Mouse (Mus musculus): Measurements from ENCODE around the gene Atp6v0a2. TPM values are rescaled to one million over a fixed set of nuclear protein-coding genes. Genes with fewer than 3 reads are reported as not detected.

Atp6v0a2 gene
- polyA plus RNA-seq, 1 experiment from 2014 or later = 37.3 TPM

- no peak overlapping the region for H3K9ac ChIP-seq
- DNase-seq (ENCODE audit: low spot score) = no peak
- no peaks in the 10 kb centered on the region for H3K9me3 ChIP-seq (ENCODE audit: control insufficient read depth, low read length)
- no peak overlapping the region for H3K4me2 ChIP-seq (replicated peaks)
- no peak for ATAC-seq (ENCODE audit: low FRiP score)
- peaks cover 44% of the 10 kb centered on the region for H3K36me3 ChIP-seq (replicated peaks; ENCODE audit: control insufficient read depth, insufficient read depth)
- no peaks in the 10 kb centered on the region for H3K27me3 ChIP-seq (ENCODE audit: control insufficient read depth, insufficient read depth, low read length)
- no peak overlapping the region for H3K27ac ChIP-seq
- no peaks in the 10 kb centered on the region for H3K4me1 ChIP-seq (replicated peaks; ENCODE audit: control insufficient read depth, insufficient read depth, low read length)
- H3K4me3 ChIP-seq (replicated peaks; ENCODE audit: low read length) = no peak overlapping the region
- 90% methylated on average over 17 of the region's 17 CpGs for WGBS
Observed at GRCm38 (mm10) chr5:124605041-124605622, 23.2 kb upstream of the Atp6v0a2 start.

DNA sequence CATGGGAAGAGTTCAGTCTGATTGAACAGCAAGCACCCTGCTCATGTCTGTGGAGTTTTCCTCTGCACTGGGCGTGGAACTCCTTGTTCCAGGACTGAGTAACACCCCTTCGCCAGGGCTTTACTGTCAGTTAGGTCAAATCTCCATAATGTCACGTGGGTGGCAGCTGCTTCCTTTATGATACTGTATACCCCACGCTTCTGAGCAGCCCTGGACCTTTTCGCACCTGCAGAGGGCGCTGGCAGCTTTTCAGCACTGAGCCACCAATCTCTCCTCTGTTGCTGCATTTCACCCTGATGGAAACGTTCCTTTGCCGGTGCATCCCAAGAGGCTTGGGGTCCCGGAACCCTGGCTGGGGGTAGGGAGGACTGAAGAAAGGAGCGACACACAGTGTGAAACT is 17.4 kb upstream of the Atp6v0a2 start:
- H3K4me3 ChIP-seq (replicated peaks; ENCODE audit: low read length) = no peak overlapping the region
- no peaks in the 10 kb centered on the region for H3K4me1 ChIP-seq (replicated peaks; ENCODE audit: control insufficient read depth, insufficient read depth, low read length)
- no peak overlapping the region for H3K9ac ChIP-seq
- peaks cover 55% of the 10 kb centered on the region for H3K36me3 ChIP-seq (replicated peaks; ENCODE audit: control insufficient read depth, insufficient read depth)
- no peak overlapping the region for H3K27ac ChIP-seq
- ATAC-seq (ENCODE audit: low FRiP score) (no peak), DNase-seq (ENCODE audit: low spot score) (no peak)
- no peak overlapping the region for H3K4me2 ChIP-seq (replicated peaks)
- no peaks in the 10 kb centered on the region for H3K9me3 ChIP-seq (ENCODE audit: control insufficient read depth, low read length)
- no peaks in the 10 kb centered on the region for H3K27me3 ChIP-seq (ENCODE audit: control insufficient read depth, insufficient read depth, low read length)
- 77% methylated on average over 10 of the region's 10 CpGs for WGBS

DNA sequence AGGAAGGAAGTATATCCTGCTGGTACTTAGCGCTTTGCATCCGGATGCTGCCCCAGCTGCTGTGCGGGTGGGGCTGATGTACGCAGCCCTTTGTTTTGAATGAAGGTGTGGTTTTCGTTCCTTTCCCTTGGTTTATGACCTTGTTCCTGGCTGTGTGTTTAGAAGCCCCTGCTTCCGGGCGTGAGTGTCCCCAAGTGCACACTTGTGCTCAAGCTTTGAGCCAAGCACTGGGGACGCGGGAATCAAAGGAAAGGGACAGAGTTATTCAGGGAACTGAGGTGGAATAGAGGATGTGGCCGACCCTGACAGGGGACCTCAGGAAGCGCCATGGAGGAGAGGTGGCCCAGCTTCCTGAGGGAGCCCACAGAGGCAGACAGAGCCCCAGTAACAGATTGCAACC is 13.7 kb upstream of the Atp6v0a2 start:
- Histone ChIP-seq H3K4me1 (replicated peaks; ENCODE audit: control insufficient read depth, insufficient read depth, low read length) (no peaks in the 10 kb centered on the region), H3K4me3 (replicated peaks; ENCODE audit: low read length) (no peak overlapping the region), H3K36me3 (replicated peaks; ENCODE audit: control insufficient read depth, insufficient read depth) (peaks cover 58% of the 10 kb centered on the region), H3K4me2 (replicated peaks) (no peak overlapping the region), H3K9ac (no peak overlapping the region), H3K9me3 (ENCODE audit: control insufficient read depth, low read length) (no peaks in the 10 kb centered on the region), H3K27me3 (ENCODE audit: control insufficient read depth, insufficient read depth, low read length) (no peaks in the 10 kb centered on the region), H3K27ac (no peak overlapping the region)
- no peak for DNase-seq (ENCODE audit: low spot score)
- WGBS = 94% methylated on average over 11 of the region's 11 CpGs
- ATAC-seq (ENCODE audit: low FRiP score) = no peak

GRCm38 (mm10) chr5:124618711-124619110 is 9.7 kb upstream of the Atp6v0a2 start:
- Histone ChIP-seq H3K4me2 (replicated peaks) (no peak overlapping the region), H3K36me3 (replicated peaks; ENCODE audit: control insufficient read depth, insufficient read depth) (peaks cover 53% of the 10 kb centered on the region), H3K4me1 (replicated peaks; ENCODE audit: control insufficient read depth, insufficient read depth, low read length) (no peaks in the 10 kb centered on the region), H3K9ac (no peak overlapping the region), H3K27ac (no peak overlapping the region), H3K27me3 (ENCODE audit: control insufficient read depth, insufficient read depth, low read length) (no peaks in the 10 kb centered on the region), H3K9me3 (ENCODE audit: control insufficient read depth, low read length) (no peaks in the 10 kb centered on the region), H3K4me3 (replicated peaks; ENCODE audit: low read length) (no peak overlapping the region)
- ATAC-seq (ENCODE audit: low FRiP score) (no peak), DNase-seq (ENCODE audit: low spot score) (no peak)
- 86% methylated on average over 10 of the region's 10 CpGs for WGBS

DNA sequence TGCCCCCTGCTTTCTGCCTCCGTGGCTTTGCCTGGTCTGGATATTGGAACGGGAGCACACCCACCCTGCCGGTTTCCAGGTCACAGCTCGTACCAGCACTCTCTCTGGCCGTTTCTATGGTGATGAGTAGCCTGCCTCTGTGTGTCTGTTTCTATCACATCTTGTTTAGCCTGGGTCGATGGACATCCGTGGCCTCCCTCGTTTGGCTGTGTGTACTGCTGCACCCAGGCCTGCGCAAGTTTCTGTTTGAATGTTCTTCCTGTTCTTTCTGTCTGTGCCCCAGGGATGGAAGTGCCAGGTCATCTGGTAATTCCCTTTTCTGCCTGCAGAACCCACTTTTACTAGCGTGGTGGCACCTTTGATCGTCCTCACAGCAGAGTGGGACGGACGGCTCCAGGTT is 7.0 kb upstream of the Atp6v0a2 start:
- no peak overlapping the region for H3K4me2 ChIP-seq (replicated peaks)
- H3K4me3 ChIP-seq (replicated peaks; ENCODE audit: low read length) = no peak overlapping the region
- ATAC-seq (ENCODE audit: low FRiP score) (no peak), DNase-seq (ENCODE audit: low spot score) (no peak)
- peaks cover 64% of the 10 kb centered on the region for H3K36me3 ChIP-seq (replicated peaks; ENCODE audit: control insufficient read depth, insufficient read depth)
- H3K9ac ChIP-seq = no peak overlapping the region
- WGBS = 69% methylated on average over 13 of the region's 13 CpGs
- H3K9me3 ChIP-seq (ENCODE audit: control insufficient read depth, low read length) = no peaks in the 10 kb centered on the region
- no peaks in the 10 kb centered on the region for H3K4me1 ChIP-seq (replicated peaks; ENCODE audit: control insufficient read depth, insufficient read depth, low read length)
- no peaks in the 10 kb centered on the region for H3K27me3 ChIP-seq (ENCODE audit: control insufficient read depth, insufficient read depth, low read length)
- no peak overlapping the region for H3K27ac ChIP-seq

DNA sequence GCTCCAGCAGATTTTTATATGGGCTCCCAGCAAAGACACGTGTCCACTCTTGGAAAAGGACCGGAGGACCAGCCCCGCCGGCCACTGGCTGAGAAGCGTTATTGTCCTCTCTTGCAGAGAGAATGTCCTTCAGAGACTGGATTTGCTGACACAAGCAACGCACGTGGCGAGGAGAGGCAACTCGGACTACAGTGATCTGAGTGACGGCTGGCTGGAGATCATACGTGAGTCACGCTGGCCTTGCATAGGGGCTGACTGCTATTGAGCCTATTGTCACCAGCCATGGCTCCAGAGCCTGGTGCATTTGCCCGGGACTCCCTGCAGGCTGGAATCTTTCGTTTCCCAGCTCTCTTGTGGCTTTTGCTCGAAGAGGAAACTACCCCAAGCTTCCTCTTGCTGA is 5.5 kb upstream of the Atp6v0a2 start:
- H3K9me3 ChIP-seq (ENCODE audit: control insufficient read depth, low read length) = no peaks in the 10 kb centered on the region
- H3K9ac ChIP-seq = no peak overlapping the region
- H3K4me1 ChIP-seq (replicated peaks; ENCODE audit: control insufficient read depth, insufficient read depth, low read length) = peaks cover under 1% of the 10 kb centered on the region; the same call in 1 of the 2 replicates
- no peak overlapping the region for H3K4me2 ChIP-seq (replicated peaks)
- DNase-seq (ENCODE audit: low spot score) (no peak), ATAC-seq (ENCODE audit: low FRiP score) (no peak)
- H3K27me3 ChIP-seq (ENCODE audit: control insufficient read depth, insufficient read depth, low read length) = no peaks in the 10 kb centered on the region
- H3K36me3 ChIP-seq (replicated peaks; ENCODE audit: control insufficient read depth, insufficient read depth) = peaks cover 61% of the 10 kb centered on the region
- H3K4me3 ChIP-seq (replicated peaks; ENCODE audit: low read length) = no peak overlapping the region
- WGBS = 85% methylated on average over 15 of the region's 15 CpGs
- no peak overlapping the region for H3K27ac ChIP-seq

- Histone ChIP-seq H3K36me3 (replicated peaks; ENCODE audit: control insufficient read depth, insufficient read depth) (peaks cover 52% of the 10 kb centered on the region), H3K27me3 (ENCODE audit: control insufficient read depth, insufficient read depth, low read length) (no peaks in the 10 kb centered on the region), H3K4me3 (replicated peaks; ENCODE audit: low read length) (no peak overlapping the region), H3K27ac (no peak overlapping the region), H3K4me1 (replicated peaks; ENCODE audit: control insufficient read depth, insufficient read depth, low read length) (peaks cover 6% of the 10 kb centered on the region; the same call in 1 of the 2 replicates), H3K9ac (no peak overlapping the region), H3K4me2 (replicated peaks) (no peak overlapping the region), H3K9me3 (ENCODE audit: control insufficient read depth, low read length) (no peaks in the 10 kb centered on the region)
- DNase-seq (ENCODE audit: low spot score) (no peak), ATAC-seq (ENCODE audit: low FRiP score) (no peak)
- WGBS = 95% methylated on average over 9 of the region's 9 CpGs
Observed at GRCm38 (mm10) chr5:124624291-124624690, 4.1 kb upstream of the Atp6v0a2 start.

GRCm38 (mm10) chr5:124629641-124630040 is 1.3 kb downstream of the Atp6v0a2 start:
- peaks cover 15% of the 10 kb centered on the region for H3K4me1 ChIP-seq (replicated peaks; ENCODE audit: control insufficient read depth, insufficient read depth, low read length)
- H3K4me2 ChIP-seq (replicated peaks) = peak overlapping the region; percentile 81
- ATAC-seq (ENCODE audit: low FRiP score) (no peak), DNase-seq (ENCODE audit: low spot score) (no peak)
- H3K4me3 ChIP-seq (replicated peaks; ENCODE audit: low read length) = peak overlapping the region; percentile 90
- no peaks in the 10 kb centered on the region for H3K9me3 ChIP-seq (ENCODE audit: control insufficient read depth, low read length)
- H3K27me3 ChIP-seq (ENCODE audit: control insufficient read depth, insufficient read depth, low read length) = no peaks in the 10 kb centered on the region
- 29% methylated on average over 11 of the region's 11 CpGs for WGBS
- H3K9ac ChIP-seq = peak overlapping the region; percentile 90
- H3K36me3 ChIP-seq (replicated peaks; ENCODE audit: control insufficient read depth, insufficient read depth) = peaks cover 40% of the 10 kb centered on the region
- no peak overlapping the region for H3K27ac ChIP-seq

GRCm38 (mm10) chr5:124631685-124632084 is 3.3 kb downstream of the Atp6v0a2 start:
- H3K4me1 ChIP-seq (replicated peaks; ENCODE audit: control insufficient read depth, insufficient read depth, low read length) = peaks cover 15% of the 10 kb centered on the region
- H3K27ac ChIP-seq = no peak overlapping the region
- no peaks in the 10 kb centered on the region for H3K9me3 ChIP-seq (ENCODE audit: control insufficient read depth, low read length)
- H3K36me3 ChIP-seq (replicated peaks; ENCODE audit: control insufficient read depth, insufficient read depth) = peaks cover 43% of the 10 kb centered on the region
- no peak overlapping the region for H3K9ac ChIP-seq
- DNase-seq (ENCODE audit: low spot score) = no peak
- ATAC-seq (ENCODE audit: low FRiP score) = no peak
- no peaks in the 10 kb centered on the region for H3K27me3 ChIP-seq (ENCODE audit: control insufficient read depth, insufficient read depth, low read length)
- WGBS = 95% methylated on average over 11 of the region's 11 CpGs
- no peak overlapping the region for H3K4me3 ChIP-seq (replicated peaks; ENCODE audit: low read length)
- H3K4me2 ChIP-seq (replicated peaks) = no peak overlapping the region

DNA sequence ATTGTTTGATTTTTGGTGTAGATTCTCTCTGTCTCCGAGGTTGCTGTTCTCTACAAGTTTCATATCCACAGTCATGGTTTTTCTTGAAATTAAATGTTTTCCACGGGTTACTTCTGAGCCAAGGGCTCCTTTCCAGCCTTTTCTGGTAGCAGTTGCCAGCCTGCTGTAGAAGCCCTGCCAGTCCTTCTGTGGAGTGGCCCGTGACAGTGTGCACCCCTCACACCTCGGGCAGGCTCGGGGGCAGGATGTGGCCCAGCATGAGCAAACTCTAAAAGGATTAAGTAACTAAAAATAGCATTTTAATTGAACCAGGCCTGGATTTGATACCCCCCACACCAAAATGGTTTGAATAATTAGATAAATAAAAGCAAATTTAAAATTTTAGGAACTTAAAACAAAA is 4.1 kb downstream of the Atp6v0a2 start:
- WGBS = 83% methylated on average over 5 of the region's 5 CpGs
- no peak for ATAC-seq (ENCODE audit: low FRiP score)

More for the DNA sequence above, 4.1 kb downstream of the Atp6v0a2 start:
- H3K36me3 ChIP-seq (replicated peaks; ENCODE audit: control insufficient read depth, insufficient read depth) = peaks cover 44% of the 10 kb centered on the region
- no peak for DNase-seq (ENCODE audit: low spot score)
- no peak overlapping the region for H3K27ac ChIP-seq
- H3K9ac ChIP-seq = no peak overlapping the region
- no peaks in the 10 kb centered on the region for H3K27me3 ChIP-seq (ENCODE audit: control insufficient read depth, insufficient read depth, low read length)
- H3K9me3 ChIP-seq (ENCODE audit: control insufficient read depth, low read length) = no peaks in the 10 kb centered on the region
- H3K4me1 ChIP-seq (replicated peaks; ENCODE audit: control insufficient read depth, insufficient read depth, low read length) = peaks cover 15% of the 10 kb centered on the region
- H3K4me3 ChIP-seq (replicated peaks; ENCODE audit: low read length) = no peak overlapping the region
- H3K4me2 ChIP-seq (replicated peaks) = no peak overlapping the region
